Mouse (Mus musculus): Measurements from ENCODE around the gene Irf8. TPM values are rescaled to one million over a fixed set of nuclear protein-coding genes. Genes with fewer than 3 reads are reported as not detected.

Gene Irf8
- polyA plus RNA-seq, 1 experiment from 2014 or later, result 18.7 TPM

DNA sequence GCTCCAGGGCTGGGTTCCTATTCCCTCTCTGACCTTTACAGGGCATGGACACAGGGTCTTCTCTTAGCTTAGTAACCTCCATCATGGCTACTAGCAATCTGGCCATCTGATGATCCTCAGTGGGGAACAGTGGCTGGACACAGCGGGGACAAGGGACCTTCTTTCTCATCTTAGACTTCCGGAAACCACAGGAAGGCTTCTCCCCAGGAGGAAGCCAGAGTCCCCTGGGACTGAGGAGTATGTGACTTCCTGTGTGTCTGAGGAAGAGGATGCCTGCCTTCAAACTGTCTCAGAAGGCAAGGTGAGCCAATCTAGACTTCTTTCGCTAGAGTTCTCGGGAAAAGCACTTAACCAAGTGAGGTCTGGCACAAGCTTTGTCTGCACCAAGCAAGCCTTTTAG lies 36.1 kb upstream of the Irf8 start:
- Histone ChIP-seq H3K4me1 (replicated peaks; ENCODE audit: control insufficient read depth, insufficient read depth) (0 out of 2 replicates have a peak, but pooled peaks cover 7% of the 10 kb centered on the region), H3K9ac (ENCODE audit: low read length) (no peak overlapping the region), H3K27ac (replicated peaks) (no peak overlapping the region), H3K4me2 (replicated peaks; ENCODE audit: low read depth) (no peak overlapping the region), H3K36me3 (ENCODE audit: control insufficient read depth, insufficient read depth, low read length) (no peaks in the 10 kb centered on the region), H3K27me3 (ENCODE audit: control insufficient read depth, insufficient read depth, low read length) (no peaks in the 10 kb centered on the region), H3K4me3 (ENCODE audit: low read depth, low read length) (no peak overlapping the region), H3K9me3 (ENCODE audit: control insufficient read depth, low read length) (no peaks in the 10 kb centered on the region)
- DNase-seq (ENCODE audit: low spot score) (no peak), ATAC-seq (ENCODE audit: low FRiP score, low TSS enrichment) (no peak)
- WGBS, result 81% methylated on average over 4 of the region's 4 CpGs
- TF ChIP-seq EP300 (optimal IDR thresholded peaks at IDR 0.05) (no peak), CTCF (IDR thresholded peaks at IDR 0.05; ENCODE audit: low read depth) (no peak)

DNA sequence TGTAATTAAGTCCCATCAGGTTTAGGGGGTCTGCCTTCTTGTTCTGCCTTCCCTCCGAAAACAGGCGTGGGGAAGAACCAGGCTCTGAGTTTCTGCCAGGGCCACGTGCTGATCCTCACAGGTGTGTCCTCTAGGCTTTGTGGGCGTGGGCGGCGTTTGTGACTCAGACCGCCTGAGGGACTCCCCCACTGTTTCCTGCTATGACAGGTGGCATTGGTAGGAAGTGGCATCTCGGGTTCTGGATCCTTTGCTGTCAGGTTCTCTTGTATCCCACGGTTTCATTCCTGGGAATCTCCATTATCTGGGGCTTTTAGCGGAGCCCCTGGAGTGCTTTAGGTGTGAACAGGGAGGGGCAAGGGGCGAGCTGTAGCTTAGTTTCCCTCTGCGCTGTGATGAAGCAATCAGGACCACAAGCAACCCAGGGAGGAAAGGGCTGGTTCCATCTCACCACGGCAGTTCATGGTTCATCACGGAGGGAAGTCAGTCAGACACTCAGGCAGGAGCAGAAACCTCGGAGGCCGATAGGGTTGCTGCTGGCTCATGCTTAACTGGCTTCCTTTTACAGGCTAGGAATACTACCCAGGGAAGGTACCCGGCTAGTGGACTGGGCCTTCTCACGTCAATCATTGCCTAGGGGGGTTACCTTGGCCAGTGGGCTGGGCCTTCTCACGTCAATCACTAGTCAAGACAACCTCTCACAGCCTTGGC lies 34.2 kb upstream of the Irf8 start:
- Histone ChIP-seq H3K4me3 (ENCODE audit: low read depth, low read length) (no peak overlapping the region), H3K9me3 (ENCODE audit: control insufficient read depth, low read length) (no peaks in the 10 kb centered on the region), H3K4me1 (replicated peaks; ENCODE audit: control insufficient read depth, insufficient read depth) (0 out of 2 replicates have a peak, but pooled peaks cover 3% of the 10 kb centered on the region), H3K36me3 (ENCODE audit: control insufficient read depth, insufficient read depth, low read length) (no peaks in the 10 kb centered on the region), H3K9ac (ENCODE audit: low read length) (no peak overlapping the region), H3K27ac (replicated peaks) (no peak overlapping the region), H3K4me2 (replicated peaks; ENCODE audit: low read depth) (no peak overlapping the region), H3K27me3 (ENCODE audit: control insufficient read depth, insufficient read depth, low read length) (no peaks in the 10 kb centered on the region)
- WGBS, result 52% methylated on average over 19 of the region's 19 CpGs
- peak; percentile 80 for ATAC-seq (ENCODE audit: low FRiP score, low TSS enrichment)
- no peak for TF ChIP-seq EP300 (optimal IDR thresholded peaks at IDR 0.05)
- TF ChIP-seq CTCF (IDR thresholded peaks at IDR 0.05; ENCODE audit: low read depth), result no peak
- peak; percentile 81 for DNase-seq (ENCODE audit: low spot score)

DNA sequence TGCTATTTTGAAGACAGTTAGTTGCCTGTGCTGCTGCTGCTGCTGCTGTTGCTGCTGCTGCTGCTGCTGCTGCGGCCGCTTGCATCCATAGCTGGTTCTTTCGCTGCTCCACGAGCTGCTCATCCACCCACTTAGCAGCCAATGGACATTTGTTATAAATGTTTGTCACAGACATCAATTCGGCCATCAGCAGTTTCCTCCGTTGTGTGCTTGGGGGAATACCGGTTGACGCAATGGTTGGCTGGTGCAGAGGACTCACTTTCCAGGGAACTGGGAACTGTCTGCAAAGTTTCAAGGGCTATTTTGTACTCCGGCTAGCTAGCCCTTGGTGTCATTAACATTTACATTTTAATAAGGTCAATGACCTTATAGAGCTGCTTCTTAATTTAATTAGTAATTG lies 32.0 kb upstream of the Irf8 start:
- H3K36me3 ChIP-seq (ENCODE audit: control insufficient read depth, insufficient read depth, low read length), result no peaks in the 10 kb centered on the region
- H3K9me3 ChIP-seq (ENCODE audit: control insufficient read depth, low read length), result no peaks in the 10 kb centered on the region
- WGBS, result 43% methylated on average over 9 of the region's 9 CpGs
- no peak overlapping the region for H3K4me3 ChIP-seq (ENCODE audit: low read depth, low read length)
- H3K27me3 ChIP-seq (ENCODE audit: control insufficient read depth, insufficient read depth, low read length), result no peaks in the 10 kb centered on the region
- DNase-seq (ENCODE audit: low spot score), result no peak
- H3K27ac ChIP-seq (replicated peaks), result no peak overlapping the region
- no peak for ATAC-seq (ENCODE audit: low FRiP score, low TSS enrichment)
- no peak overlapping the region for H3K4me2 ChIP-seq (replicated peaks; ENCODE audit: low read depth)
- TF ChIP-seq EP300 (optimal IDR thresholded peaks at IDR 0.05) (no peak), CTCF (IDR thresholded peaks at IDR 0.05; ENCODE audit: low read depth) (no peak)
- H3K9ac ChIP-seq (ENCODE audit: low read length), result no peak overlapping the region
- no peaks in the 10 kb centered on the region for H3K4me1 ChIP-seq (replicated peaks; ENCODE audit: control insufficient read depth, insufficient read depth)

DNA sequence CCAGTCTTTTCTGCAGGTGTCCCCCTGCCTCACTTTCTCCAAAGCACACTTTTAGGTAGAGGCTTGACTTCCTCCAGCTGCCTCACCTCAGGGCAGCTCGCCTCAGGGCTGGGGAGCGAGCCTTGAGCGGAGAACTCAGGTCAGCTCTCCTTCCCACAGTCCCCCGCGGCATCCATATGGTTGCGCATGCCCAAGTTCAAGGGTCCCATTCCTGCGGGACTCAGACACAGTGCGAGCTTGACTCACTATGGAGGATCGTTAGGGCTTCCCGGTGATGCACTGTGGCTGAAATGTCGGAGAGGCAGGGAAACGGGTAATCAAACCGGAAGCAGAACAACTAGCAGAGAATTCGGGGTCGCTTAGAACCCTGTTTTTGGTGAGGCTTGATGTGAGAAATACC lies 31.0 kb upstream of the Irf8 start:
- H3K4me3 ChIP-seq (ENCODE audit: low read depth, low read length), result no peak overlapping the region
- no peaks in the 10 kb centered on the region for H3K36me3 ChIP-seq (ENCODE audit: control insufficient read depth, insufficient read depth, low read length)
- ATAC-seq (ENCODE audit: low FRiP score, low TSS enrichment) (no peak), DNase-seq (ENCODE audit: low spot score) (no peak)
- TF ChIP-seq CTCF (IDR thresholded peaks at IDR 0.05; ENCODE audit: low read depth) (no peak), EP300 (optimal IDR thresholded peaks at IDR 0.05) (no peak)
- WGBS, result 79% methylated on average over 15 of the region's 15 CpGs
- no peaks in the 10 kb centered on the region for H3K4me1 ChIP-seq (replicated peaks; ENCODE audit: control insufficient read depth, insufficient read depth)
- H3K27ac ChIP-seq (replicated peaks), result no peak overlapping the region
- H3K4me2 ChIP-seq (replicated peaks; ENCODE audit: low read depth), result no peak overlapping the region
- no peaks in the 10 kb centered on the region for H3K27me3 ChIP-seq (ENCODE audit: control insufficient read depth, insufficient read depth, low read length)
- no peak overlapping the region for H3K9ac ChIP-seq (ENCODE audit: low read length)
- no peaks in the 10 kb centered on the region for H3K9me3 ChIP-seq (ENCODE audit: control insufficient read depth, low read length)

DNA sequence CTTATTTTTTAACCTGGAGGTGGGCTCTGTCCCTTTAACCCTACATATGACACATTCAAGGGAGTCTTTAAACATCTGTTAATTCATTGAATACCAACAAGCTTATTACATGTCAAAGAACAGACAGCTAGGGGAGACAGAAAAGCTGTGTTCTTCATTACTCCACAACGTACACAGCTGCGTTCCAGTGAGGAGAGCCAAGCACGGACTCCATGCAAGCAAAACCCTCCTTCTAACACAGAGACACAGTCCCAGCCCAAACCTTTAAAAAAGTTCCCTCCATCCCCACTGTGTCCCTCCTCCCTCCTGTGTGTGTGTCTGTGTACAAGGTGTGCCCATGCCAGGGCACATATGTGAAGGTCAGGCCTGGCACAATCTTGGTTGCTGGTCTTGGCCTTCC lies 30.0 kb upstream of the Irf8 start:
- TF ChIP-seq CTCF (IDR thresholded peaks at IDR 0.05; ENCODE audit: low read depth), result no peak
- TF ChIP-seq EP300 (optimal IDR thresholded peaks at IDR 0.05), result no peak
- DNase-seq (ENCODE audit: low spot score) (no peak), ATAC-seq (ENCODE audit: low FRiP score, low TSS enrichment) (no peak)
- 40% methylated on average over 3 of the region's 3 CpGs for WGBS
- Histone ChIP-seq H3K27me3 (ENCODE audit: control insufficient read depth, insufficient read depth, low read length) (no peaks in the 10 kb centered on the region), H3K4me2 (replicated peaks; ENCODE audit: low read depth) (no peak overlapping the region), H3K9ac (ENCODE audit: low read length) (no peak overlapping the region), H3K4me1 (replicated peaks; ENCODE audit: control insufficient read depth, insufficient read depth) (no peaks in the 10 kb centered on the region), H3K36me3 (ENCODE audit: control insufficient read depth, insufficient read depth, low read length) (no peaks in the 10 kb centered on the region), H3K9me3 (ENCODE audit: control insufficient read depth, low read length) (no peaks in the 10 kb centered on the region), H3K27ac (replicated peaks) (no peak overlapping the region), H3K4me3 (ENCODE audit: low read depth, low read length) (no peak overlapping the region)

DNA sequence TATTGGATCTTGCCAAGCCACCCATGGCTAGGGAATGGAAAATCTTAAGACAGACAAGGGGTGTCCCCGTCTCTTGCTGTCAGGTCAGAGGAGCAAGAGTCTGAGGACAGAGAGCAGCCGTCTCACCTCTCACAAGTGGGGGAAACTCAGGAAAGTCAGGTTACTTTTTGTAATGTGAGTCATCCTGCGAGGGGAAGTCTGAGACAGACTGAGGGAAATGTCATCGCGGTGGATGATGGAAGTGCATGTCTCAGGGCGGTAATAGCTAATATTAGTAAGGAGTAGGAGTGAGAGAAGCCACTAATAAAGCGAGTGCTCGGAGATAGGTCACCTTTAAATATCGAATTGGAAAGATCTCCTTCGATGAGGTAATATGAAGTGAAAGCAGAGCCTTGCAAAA lies 27.0 kb upstream of the Irf8 start:
- H3K9ac ChIP-seq (ENCODE audit: low read length), result no peak overlapping the region
- no peaks in the 10 kb centered on the region for H3K27me3 ChIP-seq (ENCODE audit: control insufficient read depth, insufficient read depth, low read length)
- TF ChIP-seq CTCF (IDR thresholded peaks at IDR 0.05; ENCODE audit: low read depth) (no peak), EP300 (optimal IDR thresholded peaks at IDR 0.05) (no peak)
- no peak overlapping the region for H3K27ac ChIP-seq (replicated peaks)
- no peak for ATAC-seq (ENCODE audit: low FRiP score, low TSS enrichment)
- H3K36me3 ChIP-seq (ENCODE audit: control insufficient read depth, insufficient read depth, low read length), result no peaks in the 10 kb centered on the region
- no peaks in the 10 kb centered on the region for H3K4me1 ChIP-seq (replicated peaks; ENCODE audit: control insufficient read depth, insufficient read depth)
- no peak overlapping the region for H3K4me2 ChIP-seq (replicated peaks; ENCODE audit: low read depth)
- no peak for DNase-seq (ENCODE audit: low spot score)
- no peak overlapping the region for H3K4me3 ChIP-seq (ENCODE audit: low read depth, low read length)
- no peaks in the 10 kb centered on the region for H3K9me3 ChIP-seq (ENCODE audit: control insufficient read depth, low read length)
- WGBS, result 60% methylated on average over 10 of the region's 10 CpGs

All from stomach, postnatal 0 days (tissue).